Mouse (Mus musculus) kidney, adult 2 months (tissue): Measurements from ENCODE around the gene Vps45.

Experiments
- CTCF ChIP-seq: fragments of 200-500 bp; conservative IDR thresholded peaks from 2 replicates; pipeline ENCODE4 v1.5.1; 2011; ENCODE audit warnings: low read depth, mild to moderate bottlenecking, control low read depth, low read length, moderate library complexity, mixed read lengths; ENCODE audit not compliant: insufficient read depth, insufficient read length
- POLR2A ChIP-seq: fragments of 200-500 bp; IDR thresholded peaks from one replicate; pipeline ENCODE4 v1.6.1; 2011; ENCODE audit warnings: low read depth, low read length, control low read depth

- TF ChIP-seq POLR2A: no peak
- no peak for TF ChIP-seq CTCF
These were observed 24.6 kb upstream of the Vps45 start for GRCm38 (mm10) chr3:96082714-96083508.
